Mouse (Mus musculus) left cerebral cortex, postnatal 25 days (tissue): ENCODE results near the gene Rps6. TPM values are rescaled to one million over a fixed set of nuclear protein-coding genes. Genes with fewer than 3 reads are reported as not detected.
"Not testable (repeated sequence)": the region's sequence is repeated elsewhere in the genome, so short reads cannot be mapped to it uniquely, and the experiment has no call there.

Experiments used
- DNase-seq, 2 experiments: peaks; one replicate each; pipeline ENCODE4 v3.0.0; 2022; ENCODE audit warnings: low spot score in 2 of 2, mixed read lengths in 1 of 2
- intact Hi-C: fragments of 180-260 bp; cut with DNase I; formaldehyde crosslinking; loops from one replicate; pipeline ENCODE4 v1.15.1; 2025
- total RNA-seq, 2 experiments: library from RNA; stranded (reverse); gene quantifications; 2 replicates each; pipeline ENCODE4 v1.2.3; 2021

Rps6 gene
- total RNA-seq, 2 experiments from 2014 or later: 352 to 391 TPM

- intact Hi-C loops: no loop called here
- DNase-seq: no peak
Measured at GRCm38 (mm10) chr4:86856304-86857112, 704 bp downstream of the Rps6 start.

GRCm38 (mm10) chr4:86852813-86853590, 4.2 kb downstream of the Rps6 start:
- intact Hi-C loops: no loop called here
- DNase-seq: no peak

- no peak for DNase-seq
- intact Hi-C loops: no loop called here
Measured at GRCm38 (mm10) chr4:86852018-86852417, 5.2 kb downstream of the Rps6 start.

- intact Hi-C loops: no loop called here
- DNase-seq: no peak
Measured at GRCm38 (mm10) chr4:86851331-86851730, 5.9 kb downstream of the Rps6 start.

GRCm38 (mm10) chr4:86847246-86847645, 10.0 kb downstream of the Rps6 start:
- no peak for DNase-seq
- intact Hi-C loops: no loop called here

GRCm38 (mm10) chr4:86845384-86845783, 11.8 kb downstream of the Rps6 start:
- no peak for DNase-seq
- intact Hi-C loops: no loop called here

GRCm38 (mm10) chr4:86841141-86841540, 16.1 kb downstream of the Rps6 start:
- DNase-seq, intact Hi-C loops: not testable (repeated sequence)

- DNase-seq: no peak
- intact Hi-C loops: no loop called here
Measured at GRCm38 (mm10) chr4:86831896-86832295, 25.3 kb downstream of the Rps6 start.

GRCm38 (mm10) chr4:86825143-86825542, 32.1 kb downstream of the Rps6 start:
- DNase-seq: peak in 1 of 2 experiments; percentile 18
- intact Hi-C loops: no loop called here

GRCm38 (mm10) chr4:86823169-86823568, 34.0 kb downstream of the Rps6 start:
- peak; percentile 31 to 50 for DNase-seq
- intact Hi-C loops: no loop called here

GRCm38 (mm10) chr4:86814850-86815249, 42.4 kb downstream of the Rps6 start:
- intact Hi-C loops: no loop called here
- no peak for DNase-seq

GRCm38 (mm10) chr4:86810604-86811003, 46.6 kb downstream of the Rps6 start:
- DNase-seq: peak in 1 of 2 experiments; percentile 18
- intact Hi-C loops: no loop called here

Other genes starting within 250 kb of the Rps6 start
- 1 to 10 TPM; 6.7 to 9.0 TPM for gene Haus6, start 245.4 kb downstream of the Rps6 start, total RNA-seq
- gene Plin2, start 187.4 kb downstream of the Rps6 start, total RNA-seq: 10 to 100 TPM; 10.8 to 12.3 TPM
- 10 to 100 TPM in 1 of 2 experiments, 1 to 10 TPM in 1; 8.8 to 11.3 TPM for gene Dennd4c, start 108.9 kb downstream of the Rps6 start, total RNA-seq
- 1 to 10 TPM; 4.3 to 6.8 TPM for gene Acer2, start 17.0 kb upstream of the Rps6 start, total RNA-seq